Mouse (Mus musculus): ENCODE data around the gene Hspb6.

GRCm38 (mm10) chr7:30518325-30518724 lies 33.7 kb upstream of the Hspb6 start:
- TF ChIP-seq CTCF (IDR thresholded peaks at IDR 0.05; ENCODE audit: insufficient read depth, low read length) (no peak), POLR2A (IDR thresholded peaks at IDR 0.05; ENCODE audit: borderline replicate concordance, extremely low read depth, low read depth, low read length) (no peak)

Data from lung, adult 2 months (tissue).